ENCODE assay signal across 9 mouse cellular contexts in the genomic region with DNA sequence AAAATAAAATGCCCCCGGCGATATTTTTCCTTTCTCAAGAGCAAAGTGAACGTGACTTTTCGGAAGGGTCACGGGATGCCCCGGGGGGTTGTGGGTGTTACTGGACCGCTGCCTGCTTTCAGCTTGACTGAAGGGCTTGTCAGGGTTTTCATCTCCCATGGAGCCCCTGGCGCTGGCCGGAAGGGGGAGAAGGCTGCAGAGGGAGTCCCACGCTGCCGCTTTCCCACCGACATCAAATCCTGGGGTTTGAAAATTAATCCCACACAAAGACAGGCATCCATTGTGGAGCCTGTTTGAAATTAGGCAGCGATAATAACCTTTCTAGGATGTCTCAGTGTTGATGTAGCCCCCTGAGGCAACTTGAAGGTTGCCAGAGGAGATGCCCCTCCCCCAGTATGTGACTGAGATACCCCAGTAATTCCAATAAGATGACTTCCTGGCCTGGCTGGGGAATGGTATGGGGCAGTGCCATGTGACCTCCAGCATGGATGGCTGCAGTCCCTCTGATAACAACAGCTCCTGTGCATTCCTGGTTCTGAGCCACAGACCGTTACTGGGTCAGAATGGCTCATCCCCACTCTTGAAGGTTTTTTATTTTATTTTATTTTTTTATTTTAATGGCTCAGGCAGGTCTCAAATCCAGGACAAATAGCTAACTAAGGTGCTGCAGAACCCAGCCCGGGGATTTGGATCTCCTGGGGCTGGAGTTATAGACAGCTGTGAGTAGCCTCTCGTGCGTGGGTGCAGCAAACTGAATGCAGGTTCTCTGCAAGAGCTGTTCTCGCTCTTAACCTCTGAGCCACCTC.
DNase-seq lines count a peak whose midpoint lies in the region; ATAC-seq and TF ChIP-seq lines count a peak whose summit lies in the region.
"Had no signal": no experiment of that assay in that cellular context is flagged by ENCODE, and none has a peak within 500 bp of the region (broad histone marks: within the 10 kb centered on the region; RNA-seq: fewer than 3 reads in every experiment).

No protein-coding gene starts in this region.

- H3K4me3 ChIP-seq in embryonic facial prominence, embryonic 11.5 days (ENCODE audit: low read depth, low read length) = peak overlapping the region; percentile 7; the same call in 1 of the 2 replicates
- H3K4me3 ChIP-seq in heart, embryonic 11.5 days (ENCODE audit: low read depth, low read length) = peak overlapping the region; percentile 27; the same call in 1 of the 2 replicates
- peak overlapping the region; percentile 24; the same call in 1 of the 2 replicates for H3K4me3 ChIP-seq in kidney, adult 2 months (ENCODE audit: insufficient read depth, low read depth, low read length)
- peak overlapping the region; percentile 24 for H3K4me3 ChIP-seq in lung, embryonic 14.5 days (ENCODE audit: low read depth, low read length)
- H3K4me3 ChIP-seq: liver, embryonic 15.5 days had no signal

- peak overlapping the region; percentile 27 for H3K4me2 ChIP-seq in embryonic facial prominence, embryonic 11.5 days (ENCODE audit: low read depth, low read length)
- peak overlapping the region; percentile 62 for H3K4me2 ChIP-seq in heart, embryonic 11.5 days
- H3K4me2 ChIP-seq in lung, embryonic 14.5 days = peak overlapping the region; percentile 60
- H3K4me2 ChIP-seq: liver, embryonic 15.5 days had no signal

- H3K27ac ChIP-seq in embryonic facial prominence, embryonic 11.5 days (replicated peaks; ENCODE audit: low read depth, low read length) = 0 out of 2 replicates have a peak overlapping the region, but pooled peaks have one; percentile 10
- H3K27ac ChIP-seq in heart, embryonic 11.5 days (ENCODE audit: low read depth, low read length) = no peak overlapping the region; the same call in 1 of the 2 replicates
- H3K27ac ChIP-seq in kidney, adult 2 months (ENCODE audit: insufficient read depth, low read depth, low read length) = no peak overlapping the region
- H3K27ac ChIP-seq in lung, embryonic 14.5 days (ENCODE audit: low read depth) = peak overlapping the region; percentile 30; the same call in 1 of the 2 replicates
- H3K27ac ChIP-seq: liver, embryonic 15.5 days had no signal

- no peaks in the 10 kb centered on the region for H3K27me3 ChIP-seq in embryonic facial prominence, embryonic 11.5 days (ENCODE audit: control insufficient read depth, insufficient read depth, low read length)
- no peaks in the 10 kb centered on the region for H3K27me3 ChIP-seq in heart, embryonic 11.5 days (ENCODE audit: control insufficient read depth, insufficient read depth, low read length)
- no peaks in the 10 kb centered on the region for H3K27me3 ChIP-seq in kidney, adult 2 months (replicated peaks; ENCODE audit: control insufficient read depth, insufficient read depth, low read length)
- H3K27me3 ChIP-seq in lung, embryonic 14.5 days (ENCODE audit: insufficient read depth, low read length) = no peaks in the 10 kb centered on the region
- H3K27me3 ChIP-seq: liver, embryonic 15.5 days had no signal

- TF ChIP-seq CTCF in kidney, adult 2 months (conservative IDR thresholded peaks at IDR 0.05; ENCODE audit: insufficient read depth, insufficient read length, low read depth, low read length) = no peak
- TF ChIP-seq CTCF in lung, embryonic 14.5 days (IDR thresholded peaks at IDR 0.05; ENCODE audit: low read depth) = peak; percentile 6; the same call in 1 of the 2 replicates

- no peaks in the 10 kb centered on the region for H3K36me3 ChIP-seq in embryonic facial prominence, embryonic 11.5 days (replicated peaks; ENCODE audit: control insufficient read depth, insufficient read depth, low read depth, low read length)
- no peaks in the 10 kb centered on the region for H3K36me3 ChIP-seq in heart, embryonic 11.5 days (ENCODE audit: control insufficient read depth, insufficient read depth, low read length)
- no peaks in the 10 kb centered on the region for H3K36me3 ChIP-seq in kidney, adult 2 months (ENCODE audit: control insufficient read depth, insufficient read depth, low read length)
- no peaks in the 10 kb centered on the region for H3K36me3 ChIP-seq in lung, embryonic 14.5 days (ENCODE audit: insufficient read depth)
- H3K36me3 ChIP-seq: liver, embryonic 15.5 days had no signal

- DNase-seq in frontal cortex, postnatal 36 days (ENCODE audit: low spot score in 2 of 2) = peak; percentile 10 to 38
- DNase-seq in frontal cortex, postnatal 14 days (ENCODE audit: low spot score in 2 of 2) = no peak
- peak; percentile 79 for DNase-seq in embryonic facial prominence, embryonic 11.5 days (ENCODE audit: low spot score)
- DNase-seq in kidney, adult 2 months = peak; percentile 67
- peak; percentile 77 for DNase-seq in lung, embryonic 14.5 days
- DNase-seq in retina, embryonic 14.5 days (ENCODE audit: low spot score) = peak; percentile 67
- DNase-seq in thymus, postnatal 10 days (ENCODE audit: low spot score in 2 of 2) = no peak

- no peak for TF ChIP-seq POLR2A in kidney, adult 2 months (IDR thresholded peaks at IDR 0.05; ENCODE audit: low read depth, low read length)

- peaks cover 4% of the 10 kb centered on the region; the same call in 1 of the 2 replicates for H3K4me1 ChIP-seq in embryonic facial prominence, embryonic 11.5 days (ENCODE audit: control insufficient read depth, insufficient read depth, low read length)
- H3K4me1 ChIP-seq in heart, embryonic 11.5 days (ENCODE audit: control insufficient read depth, insufficient read depth, low read length) = no peaks in the 10 kb centered on the region
- H3K4me1 ChIP-seq in kidney, adult 2 months (ENCODE audit: control insufficient read depth, insufficient read depth, low read length) = 0 out of 2 replicates have a peak, but pooled peaks cover 4% of the 10 kb centered on the region
- peaks cover 3% of the 10 kb centered on the region; the same call in 1 of the 2 replicates for H3K4me1 ChIP-seq in lung, embryonic 14.5 days (ENCODE audit: insufficient read depth)
- H3K4me1 ChIP-seq: liver, embryonic 15.5 days had no signal

- 17% methylated on average over 18 of the region's 18 CpGs for WGBS in embryonic facial prominence, embryonic 11.5 days
- WGBS in heart, embryonic 11.5 days (ENCODE audit: insufficient replicate concordance) = 21% methylated on average over 18 of the region's 18 CpGs
- 20% methylated on average over 18 of the region's 18 CpGs for WGBS in kidney, adult 2 months
- 27% methylated on average over 18 of the region's 18 CpGs for WGBS in lung, embryonic 14.5 days

- peak overlapping the region; percentile 11; the same call in 1 of the 2 replicates for H3K9ac ChIP-seq in embryonic facial prominence, embryonic 11.5 days (replicated peaks; ENCODE audit: low read length)
- peak overlapping the region; percentile 56 for H3K9ac ChIP-seq in heart, embryonic 11.5 days (ENCODE audit: low read depth, low read length)
- H3K9ac ChIP-seq in lung, embryonic 14.5 days = peak overlapping the region; percentile 34
- H3K9ac ChIP-seq: liver, embryonic 15.5 days had no signal

- no peak; the same call in 1 of the 2 replicates for ATAC-seq in embryonic facial prominence, embryonic 11.5 days (replicated peaks; ENCODE audit: insufficient number of reproducible peaks, low FRiP score, low TSS enrichment, low read depth)
- ATAC-seq in heart, embryonic 11.5 days (replicated peaks; ENCODE audit: insufficient number of reproducible peaks, low FRiP score, low TSS enrichment) = no peak
- ATAC-seq in lung, embryonic 14.5 days (ENCODE audit: insufficient read depth) = peak; percentile 61

- H3K9me3 ChIP-seq in embryonic facial prominence, embryonic 11.5 days (replicated peaks; ENCODE audit: control insufficient read depth, low read length) = no peaks in the 10 kb centered on the region
- H3K9me3 ChIP-seq in heart, embryonic 11.5 days (replicated peaks; ENCODE audit: control insufficient read depth, low read length) = no peaks in the 10 kb centered on the region; the same call in 1 of the 2 replicates
- no peaks in the 10 kb centered on the region for H3K9me3 ChIP-seq in lung, embryonic 14.5 days (ENCODE audit: low read depth, low read length)
- H3K9me3 ChIP-seq: liver, embryonic 15.5 days had no signal

Comparison
In these comparisons a context has a peak if more than half of its experiments do, and no peak if none do; other contexts are left out.
1. DNase-seq: peak in frontal cortex, postnatal 36 days (2 of 2), embryonic facial prominence, embryonic 11.5 days (single experiment), kidney, adult 2 months (single experiment), lung, embryonic 14.5 days (single experiment) and retina, embryonic 14.5 days (single experiment); none in frontal cortex, postnatal 14 days (0 of 2) and thymus, postnatal 10 days (0 of 2).
2. H3K27ac ChIP-seq: peak in embryonic facial prominence, embryonic 11.5 days (single experiment) and lung, embryonic 14.5 days (single experiment); none in heart, embryonic 11.5 days (single experiment) and kidney, adult 2 months (single experiment).
3. Peak in every context shown above with its lines, with median percentiles within 50 percentile points of each other: H3K4me2 ChIP-seq, H3K4me3 ChIP-seq and H3K9ac ChIP-seq.